Mouse (Mus musculus): ENCODE measurements around the gene Dnttip1.

DNA sequence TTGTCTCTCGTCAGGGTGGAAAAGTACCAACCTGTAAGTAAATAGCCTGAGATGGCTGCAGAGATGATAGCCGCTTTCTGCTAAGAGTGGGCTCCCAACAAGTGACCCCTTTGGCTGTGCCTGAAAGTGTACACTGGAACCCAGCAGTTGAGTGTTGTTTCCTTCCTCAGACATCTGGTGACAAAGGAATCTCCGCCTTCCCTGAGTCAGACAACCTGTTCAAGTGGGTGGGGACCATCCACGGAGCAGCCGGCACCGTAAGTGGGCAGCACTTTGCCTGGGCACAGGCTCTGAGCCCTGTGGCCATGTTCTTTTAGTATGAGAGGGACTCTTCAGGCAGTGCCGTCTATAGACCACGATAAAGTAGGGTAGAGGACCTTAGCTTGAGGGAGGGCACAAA, 25.3 kb downstream of the Dnttip1 start:
- no peak for TF ChIP-seq CTCF (IDR thresholded peaks at IDR 0.05; ENCODE audit: control insufficient read depth, insufficient read depth, insufficient replicate concordance, low read depth, low read length)
- TF ChIP-seq POLR2A (IDR thresholded peaks at IDR 0.05; ENCODE audit: control insufficient read depth, low read depth, low read length), result no peak
